Mouse (Mus musculus) thymus, postnatal 0 days (tissue): ENCODE results near the gene Scn11a. TPM values are rescaled to one million over a fixed set of nuclear protein-coding genes. Genes with fewer than 3 reads are reported as not detected.

Experiments
- DNase-seq: peaks from one replicate; pipeline ENCODE4 v3.0.0-alpha.2; 2015; ENCODE audit warnings: low spot score
- polyA plus RNA-seq: library from polyadenylated mRNA; unstranded; fragments of >200 nt; fragmentation: Nextera tagmentation; extraction: Ambion mirVana; gene quantifications from 2 replicates; pipeline ENCODE4 v1.2.1, GENCODE M21; 2015

The Scn11a gene
- polyA plus RNA-seq, 1 experiment from 2014 or later = 0.13 TPM

DNA sequence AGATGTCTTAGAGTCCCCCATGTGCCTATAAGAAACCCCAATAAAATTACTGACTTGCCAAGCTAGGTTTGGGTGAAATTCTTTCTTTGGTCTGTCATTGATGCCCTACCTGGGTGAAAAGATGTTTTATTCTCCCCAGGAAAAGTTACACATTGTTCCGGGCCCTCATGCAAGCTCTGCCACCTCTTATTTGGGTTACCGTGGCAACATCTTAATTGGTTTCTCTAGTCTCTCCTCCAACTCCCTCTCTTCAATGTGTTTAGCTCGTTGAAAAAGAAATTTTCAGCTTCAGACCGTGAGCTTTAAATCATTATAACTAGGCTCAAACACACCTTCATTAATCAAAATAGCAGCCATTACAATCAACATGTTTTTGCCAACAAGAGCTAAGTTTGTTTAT lies 28.5 kb downstream of the Scn11a start:
- DNase-seq = no peak

DNA sequence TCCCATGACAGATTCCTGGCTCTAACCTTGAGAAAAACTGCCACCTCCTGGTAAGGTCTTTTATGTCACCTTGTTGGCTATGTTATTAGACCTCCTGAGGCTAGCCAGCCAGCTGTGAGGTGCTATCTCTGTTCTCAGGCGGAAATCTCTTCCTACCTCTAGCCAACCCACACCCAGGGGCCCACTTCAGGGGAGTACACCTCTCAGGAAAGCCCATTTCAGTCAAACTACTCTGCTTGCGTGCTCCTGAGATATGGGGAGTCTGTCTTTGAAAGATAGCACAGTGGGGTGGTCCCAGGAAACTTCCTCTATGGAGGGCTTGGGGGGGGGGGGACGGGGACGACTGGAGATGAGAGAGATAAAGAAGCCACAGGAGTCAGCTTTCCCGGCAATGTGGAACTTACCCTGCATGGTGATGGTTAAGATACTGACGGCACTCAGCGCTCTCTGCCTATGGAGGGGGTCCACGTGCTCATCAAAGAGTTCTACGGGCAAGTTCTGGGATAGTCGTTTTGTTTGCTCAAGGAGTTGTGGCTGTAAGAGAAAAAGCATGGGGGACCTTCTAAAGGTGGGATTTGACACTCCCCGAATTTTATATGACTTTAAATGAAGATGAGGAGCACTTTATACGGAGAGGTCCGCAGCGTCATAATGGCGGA lies 29.9 kb downstream of the Scn11a start:
- DNase-seq = peak; percentile 20

DNA sequence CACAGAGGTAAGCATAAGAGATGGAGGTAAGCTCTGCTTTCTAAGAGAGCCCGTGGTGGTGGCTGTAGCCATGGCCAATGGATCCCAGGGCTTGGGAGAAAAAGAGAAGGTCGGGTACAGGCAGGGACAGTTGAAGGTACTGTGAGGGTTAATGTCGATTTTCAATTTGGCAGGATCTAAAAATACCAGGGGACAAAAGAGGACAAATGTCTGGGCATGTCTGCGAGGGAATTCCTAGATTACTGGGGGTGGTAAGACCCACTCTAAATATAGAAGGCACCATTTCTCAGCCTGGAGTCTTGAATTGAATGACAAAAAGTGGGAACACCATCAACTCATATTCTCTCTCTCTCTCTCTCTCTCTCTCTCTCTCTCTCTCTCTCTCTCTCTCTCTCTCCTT lies 30.8 kb downstream of the Scn11a start:
- no peak for DNase-seq

DNA sequence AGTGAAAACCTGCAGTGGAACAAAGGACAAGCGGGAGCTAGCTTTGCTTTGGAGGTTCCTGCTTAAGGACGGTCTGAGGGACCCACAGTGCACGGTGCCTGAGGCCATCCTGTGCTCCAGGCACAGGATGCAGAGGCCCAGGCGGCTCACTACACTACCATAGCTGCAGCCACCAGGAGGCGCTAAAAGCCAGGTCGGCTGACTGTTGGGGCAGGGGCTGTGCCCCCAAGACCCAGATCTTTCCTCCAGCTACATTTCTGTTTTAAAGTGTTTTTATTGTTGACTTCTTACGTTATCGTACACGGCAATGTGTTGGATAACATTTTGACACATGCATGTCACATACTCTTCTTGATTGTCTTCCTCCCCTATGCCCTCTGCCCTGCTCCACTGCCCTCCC lies 32.8 kb downstream of the Scn11a start:
- peak; percentile 58 for DNase-seq

DNA sequence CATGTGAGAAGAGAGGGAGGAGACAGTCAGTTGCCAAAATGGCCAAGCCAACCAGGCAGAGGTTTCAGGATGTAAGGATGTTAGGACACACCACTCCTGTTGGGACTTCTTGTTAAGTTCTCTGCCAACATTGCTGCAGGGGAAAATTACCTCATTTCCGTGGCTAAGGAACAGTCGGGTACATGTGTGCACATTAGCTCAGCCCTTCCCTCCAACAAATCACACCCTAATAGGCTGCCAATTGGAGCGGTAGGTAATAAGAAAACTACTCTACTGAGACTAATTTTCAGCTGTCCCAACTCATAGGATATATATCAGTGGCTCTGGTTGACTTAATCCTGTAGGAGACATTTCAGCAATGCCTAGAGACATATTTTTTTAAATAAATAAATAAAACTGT lies 44.4 kb downstream of the Scn11a start:
- no peak for DNase-seq

DNA sequence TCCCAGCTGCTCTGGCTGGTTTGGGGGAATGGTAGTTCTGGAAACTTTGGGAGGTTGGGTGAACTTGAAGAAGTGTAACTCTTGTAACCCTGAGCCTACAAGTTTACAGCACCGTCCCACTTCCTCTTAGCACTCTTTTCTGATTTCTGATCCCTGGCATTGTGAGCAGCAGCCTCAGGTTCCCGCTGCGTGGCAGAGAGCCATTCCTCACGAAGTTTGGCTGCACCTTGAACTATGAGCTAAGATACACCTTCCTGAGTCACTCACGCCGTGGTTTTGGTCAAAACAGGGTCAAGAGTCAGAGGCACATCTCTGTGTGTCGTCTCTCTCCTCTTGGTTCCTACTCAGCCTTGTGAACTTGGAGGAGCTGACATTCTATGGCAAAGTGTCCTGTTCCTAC lies 48.6 kb downstream of the Scn11a start:
- no peak for DNase-seq

DNA sequence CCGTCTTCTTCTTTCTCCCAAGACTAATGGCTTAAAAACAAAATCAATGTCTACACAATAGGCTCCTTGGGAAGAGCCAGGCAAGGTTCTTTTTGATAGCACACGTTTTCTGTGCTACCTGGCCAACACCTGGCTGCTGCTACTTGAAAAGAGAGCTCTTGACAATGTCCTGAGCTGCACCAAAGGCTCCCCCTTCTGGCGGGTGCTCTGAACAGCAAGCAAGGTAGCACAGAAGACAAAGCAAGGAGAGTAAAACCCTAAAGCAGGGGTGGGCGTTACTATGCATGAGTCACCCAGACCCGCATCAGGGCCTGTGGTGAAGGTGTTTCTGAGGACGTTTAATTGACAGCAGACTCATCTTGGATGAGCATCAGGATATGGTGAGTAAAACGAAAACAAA lies 56.7 kb downstream of the Scn11a start:
- peak; percentile 52 for DNase-seq

DNA sequence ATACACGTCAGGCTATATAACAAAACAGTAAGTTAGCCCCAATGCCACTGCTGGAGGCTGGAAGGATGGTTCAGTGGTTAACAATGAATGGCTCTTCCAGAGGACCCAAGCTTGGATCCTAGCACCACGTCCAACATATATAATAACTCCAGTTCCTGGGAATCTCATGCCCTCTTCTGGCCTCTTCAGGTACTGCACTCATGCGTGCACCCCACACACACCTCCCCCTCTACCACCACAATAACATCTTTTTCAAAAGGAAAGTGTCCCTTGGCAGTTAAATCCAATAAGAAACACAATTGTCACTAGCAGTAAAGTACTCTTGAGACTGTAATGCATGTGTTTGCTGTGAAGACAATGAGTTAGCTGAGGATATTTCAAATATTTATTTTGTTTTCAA lies 65.0 kb downstream of the Scn11a start:
- no peak for DNase-seq

DNA sequence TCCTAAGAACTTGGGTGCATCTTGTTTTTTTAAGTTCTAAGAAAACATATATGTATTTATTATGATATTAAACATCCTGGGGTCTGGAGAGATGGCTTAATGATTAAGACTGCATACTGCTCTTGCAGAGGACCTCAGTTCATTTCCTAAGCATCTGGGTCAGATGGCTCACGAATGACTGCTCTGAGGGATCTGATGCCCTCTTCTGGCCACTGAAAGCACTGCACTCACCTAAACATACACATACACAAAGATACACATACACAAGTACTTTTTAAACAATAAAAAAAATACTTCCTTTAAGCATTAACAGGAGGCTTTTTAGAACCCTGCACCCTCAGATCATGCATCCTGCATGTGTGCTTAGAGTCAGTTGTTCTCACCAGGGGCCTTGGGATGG lies 65.8 kb downstream of the Scn11a start:
- no peak for DNase-seq

DNA sequence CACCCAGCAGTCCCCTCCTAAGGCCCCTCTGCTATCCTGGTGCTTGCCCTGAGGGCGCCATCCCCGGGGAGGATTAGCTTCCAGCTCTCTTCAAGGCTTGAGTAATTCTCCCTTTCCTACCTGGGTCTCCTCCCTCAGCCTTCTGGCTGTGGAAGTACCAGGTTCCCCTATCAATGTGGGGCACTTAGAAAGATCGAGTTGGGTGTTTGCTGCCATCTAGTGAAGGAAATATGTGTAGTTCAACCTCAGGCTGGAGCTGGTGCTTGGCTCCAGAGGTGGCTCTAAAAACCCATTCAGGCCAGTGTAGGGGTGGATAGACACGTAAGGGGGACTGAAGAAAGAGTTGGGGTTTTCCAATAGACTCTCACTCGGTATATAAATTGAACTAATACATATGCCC lies 73.7 kb downstream of the Scn11a start:
- peak; percentile 61 for DNase-seq

DNA sequence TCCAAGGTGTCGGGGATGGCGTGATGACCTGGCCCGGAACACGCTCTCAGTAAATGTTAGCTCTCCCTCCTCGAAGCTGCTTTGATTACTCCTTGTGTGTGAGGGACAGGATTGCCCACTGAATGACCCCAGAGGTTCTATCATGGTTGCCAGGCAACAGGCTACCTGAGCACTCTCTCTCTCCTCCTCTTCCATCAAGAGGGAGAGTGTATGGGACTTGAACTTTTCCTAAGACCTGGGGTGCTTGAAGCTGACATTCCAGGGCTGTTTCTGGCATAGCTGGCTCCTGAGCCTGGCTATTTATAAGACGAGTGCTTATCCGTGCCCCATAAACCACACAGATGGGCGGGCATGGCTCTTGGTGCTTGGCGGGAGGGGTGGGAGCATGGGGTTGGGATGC lies 76.1 kb downstream of the Scn11a start:
- DNase-seq = no peak

DNA sequence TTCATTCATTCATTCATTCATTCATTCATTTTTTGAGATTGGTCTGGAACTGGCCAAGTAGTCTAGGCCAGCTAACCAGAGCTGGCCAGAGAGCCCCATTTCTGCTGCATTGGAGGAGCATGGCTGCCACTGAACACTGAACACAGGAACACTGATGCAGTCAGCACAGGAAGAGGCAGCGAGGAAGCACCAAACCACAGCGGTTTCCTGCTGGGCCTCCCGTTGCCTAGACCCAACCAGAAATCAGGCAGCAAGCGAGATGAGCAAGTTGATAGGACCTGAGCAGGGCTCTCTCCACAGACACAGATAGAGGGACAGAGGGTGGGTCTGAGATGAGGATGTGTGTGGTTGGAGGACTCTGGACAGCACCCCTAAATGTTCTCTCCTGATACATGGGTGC lies 81.4 kb downstream of the Scn11a start:
- peak; percentile 89 for DNase-seq

DNA sequence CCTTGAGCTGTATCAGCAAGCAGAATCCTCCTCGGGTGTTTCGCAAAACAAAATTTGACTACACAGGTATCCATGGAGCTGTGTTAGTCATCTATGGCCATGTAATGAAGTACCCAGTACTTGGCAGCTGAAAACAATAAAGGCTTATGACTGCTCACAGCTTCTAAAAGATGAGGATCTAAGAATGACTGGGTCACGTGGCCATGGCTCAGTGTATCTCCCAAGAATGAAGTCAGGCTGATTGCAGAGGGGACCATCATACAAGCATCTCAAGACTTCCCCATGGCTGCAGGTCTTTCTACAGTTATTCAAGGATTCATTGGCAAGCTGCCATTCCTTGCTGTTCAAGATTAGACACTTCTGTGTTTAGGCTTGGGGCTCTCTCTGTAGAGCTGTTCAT lies 81.9 kb downstream of the Scn11a start:
- no peak for DNase-seq

DNA sequence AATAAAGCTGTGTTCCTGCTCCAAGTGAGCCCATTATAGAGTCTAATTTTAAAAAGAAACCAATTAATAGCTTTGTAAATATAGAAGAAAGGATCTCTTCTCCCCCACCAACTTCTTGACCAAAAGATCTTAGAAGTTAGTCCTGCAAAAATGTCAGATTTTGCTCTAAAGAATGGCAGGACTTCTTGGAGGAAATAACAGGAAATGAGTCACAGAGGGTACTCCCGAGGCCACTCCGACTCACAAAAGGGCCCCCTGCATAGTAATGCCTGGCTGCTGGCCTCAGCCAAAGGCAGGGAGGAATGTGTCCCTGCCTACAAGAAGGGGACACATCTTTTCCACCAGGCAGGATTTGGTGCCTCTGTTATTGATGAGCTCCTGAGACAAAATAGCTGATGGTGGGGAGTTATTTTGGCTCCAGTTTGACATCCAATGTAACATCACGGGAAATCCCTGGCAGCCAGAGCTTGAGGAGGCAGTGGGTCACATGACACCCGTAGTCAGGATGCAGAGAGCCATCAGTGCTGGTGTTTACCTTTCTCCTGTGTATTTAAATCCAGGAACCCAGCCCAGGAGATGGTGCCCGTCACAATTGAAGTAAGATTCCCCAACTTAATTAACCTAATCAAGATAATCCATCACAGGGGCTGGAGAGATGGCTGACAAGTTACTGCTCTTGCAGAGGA lies 84.0 kb downstream of the Scn11a start:
- DNase-seq = no peak

DNA sequence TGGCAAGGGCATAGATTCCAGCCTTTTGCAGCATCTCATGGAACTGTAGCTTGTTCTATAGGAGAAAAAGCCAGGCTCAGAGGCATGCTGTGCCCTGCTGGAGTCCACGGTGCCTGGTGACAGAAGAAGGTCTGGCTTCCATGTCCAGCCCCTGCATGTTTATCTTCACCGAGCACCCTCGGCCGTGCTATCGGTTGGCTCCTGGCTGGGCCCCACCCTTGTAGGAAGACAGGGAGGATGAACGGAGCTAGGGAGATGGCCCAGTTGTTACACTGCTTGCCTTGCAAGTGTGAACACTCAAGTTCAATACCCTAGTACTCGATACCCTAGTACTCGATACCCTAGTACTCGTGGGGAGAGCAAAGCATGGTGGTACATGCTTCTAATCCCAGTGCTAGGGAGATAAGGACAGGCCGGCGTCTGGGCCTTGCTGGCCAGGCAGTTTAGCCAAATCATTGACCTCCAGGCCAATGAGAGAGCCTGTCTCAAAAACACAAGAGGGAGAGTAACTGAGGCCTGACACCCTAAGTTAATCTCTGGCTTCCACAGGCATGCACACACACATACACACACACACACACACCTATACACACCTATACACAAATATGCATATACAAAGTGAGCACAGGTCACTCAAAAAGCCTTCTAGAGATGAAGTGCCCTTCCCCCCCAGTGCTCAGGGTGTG lies 96.7 kb downstream of the Scn11a start:
- no peak for DNase-seq

DNA sequence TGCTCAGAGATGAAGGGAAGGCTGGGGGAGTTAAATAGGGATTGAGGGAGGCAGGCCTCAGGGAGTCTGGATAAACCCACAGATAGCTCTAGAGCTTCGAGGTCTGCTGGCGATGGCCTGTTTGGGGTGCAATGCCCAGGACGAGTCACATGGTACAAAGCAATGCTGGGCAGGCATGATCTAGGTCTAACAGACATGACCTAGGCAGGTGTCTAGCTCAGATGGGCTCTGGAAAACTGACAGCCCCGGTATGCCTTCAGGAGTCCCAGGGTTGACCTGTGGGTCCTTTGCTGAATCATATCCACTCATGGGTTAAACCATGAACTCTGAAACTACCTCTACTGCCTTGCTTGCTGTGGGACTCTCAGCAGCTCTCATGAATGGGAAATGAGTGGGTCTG lies 98.3 kb downstream of the Scn11a start:
- no peak for DNase-seq

DNA sequence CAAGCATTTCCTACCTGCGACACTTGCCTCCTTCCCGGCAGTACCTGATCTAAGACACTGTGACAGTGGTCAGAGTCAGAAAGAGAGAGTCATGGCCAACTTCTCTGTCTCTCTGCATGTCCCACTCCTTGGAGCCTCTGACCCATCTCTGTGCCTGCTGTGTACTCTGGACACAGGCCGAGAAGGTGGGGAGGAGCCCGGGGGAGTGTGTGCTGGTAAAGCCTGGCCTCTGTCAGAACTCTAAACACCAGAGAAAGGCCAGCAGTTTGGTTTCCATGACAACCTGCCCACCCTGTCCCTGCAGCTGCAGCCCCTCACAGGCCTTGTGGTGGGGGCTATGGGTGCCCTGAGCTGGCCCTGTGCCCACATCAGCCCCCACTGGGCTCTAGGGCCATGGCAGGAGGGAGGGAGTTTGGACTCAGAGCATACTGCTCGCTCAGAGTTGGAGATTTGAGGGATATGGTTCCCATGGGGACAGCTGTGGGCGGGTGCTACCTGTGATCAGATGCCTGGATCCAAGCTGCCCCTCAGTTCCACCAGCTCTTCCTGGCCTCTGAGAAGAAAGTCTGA lies 99.9 kb downstream of the Scn11a start:
- DNase-seq = no peak

DNA sequence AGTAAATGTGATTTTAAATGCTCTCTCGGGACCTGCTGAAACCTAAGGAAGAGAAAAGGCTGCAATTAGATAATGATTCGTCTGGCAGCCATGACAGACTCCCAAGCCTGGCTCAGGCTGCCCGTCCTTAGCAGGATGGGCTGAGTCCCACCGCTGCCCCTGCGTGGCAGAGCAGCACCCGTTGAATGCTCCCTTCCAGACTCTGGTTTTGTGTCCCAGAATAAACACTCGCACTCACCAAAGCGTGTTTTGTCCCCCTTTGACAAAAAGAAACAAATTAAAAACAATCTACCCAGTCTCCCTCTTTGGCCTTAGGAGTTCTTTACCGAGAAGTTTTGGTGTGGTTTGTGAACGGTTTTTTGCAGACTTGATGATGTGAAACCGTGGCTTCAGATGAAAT lies 106.0 kb downstream of the Scn11a start, which contains the start of gene Scn10a:
Gene Scn10a, minus strand, starts transcription at position 101 of the 400 bp plus-strand sequence.
- DNase-seq = no peak

DNA sequence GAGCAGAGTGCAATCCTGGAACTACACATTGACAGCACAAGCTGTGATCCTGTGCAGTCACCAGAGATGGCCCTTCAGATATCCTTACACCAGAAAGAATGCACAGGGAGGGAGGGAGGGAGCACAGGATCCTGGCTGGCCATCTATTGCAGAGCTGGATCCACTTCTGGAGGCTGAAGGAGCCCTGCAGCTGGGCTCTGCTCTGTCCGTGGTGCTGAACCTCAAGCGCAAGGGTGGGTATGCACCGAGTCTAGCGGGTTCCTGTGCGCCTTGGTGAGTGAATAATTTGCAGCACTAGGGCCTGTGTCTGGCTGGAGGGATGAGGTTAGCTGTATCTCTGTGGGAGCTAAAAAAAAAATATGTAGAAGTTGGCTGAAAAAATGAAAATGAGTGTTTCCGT lies 118.6 kb downstream of the Scn11a start:
- DNase-seq = peak; percentile 22
